Comparison of ENCODE assay signal across 9 mouse cellular contexts in the genomic region with DNA sequence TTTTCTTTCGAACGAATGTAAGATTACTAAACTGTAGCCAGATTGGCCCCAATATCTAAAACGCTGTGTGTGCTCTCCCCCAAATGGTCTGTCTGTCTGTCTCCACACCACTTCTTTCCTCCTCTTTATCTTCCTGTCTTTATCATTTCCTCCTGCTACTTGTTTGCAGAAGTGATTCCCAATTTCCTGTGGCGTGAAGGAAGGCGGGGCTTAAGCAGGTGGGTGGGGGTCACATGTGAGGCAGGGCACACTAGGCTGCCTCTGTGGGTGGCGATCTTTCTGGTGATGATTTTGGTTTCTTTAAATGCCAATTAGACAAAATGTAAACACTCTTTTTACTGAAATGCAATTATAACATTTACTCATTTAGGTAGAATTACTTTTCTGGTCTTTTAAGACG. TPM values are rescaled to one million over a fixed set of nuclear protein-coding genes. Genes with fewer than 3 reads are reported as not detected.
DNase-seq lines count a peak whose midpoint lies in the region; ATAC-seq and TF ChIP-seq lines count a peak whose summit lies in the region.
"Had no signal": no experiment of that assay in that cellular context is flagged by ENCODE, and none has a peak within 500 bp of the region (broad histone marks: within the 10 kb centered on the region; RNA-seq: fewer than 3 reads in every experiment).

No protein-coding gene starts in this region.

- no peak overlapping the region for H3K9ac ChIP-seq in limb, embryonic 13.5 days
- no peak overlapping the region; the same call in 1 of the 2 replicates for H3K9ac ChIP-seq in midbrain, embryonic 16.5 days (ENCODE audit: low read depth, low read length)

- H3K36me3 ChIP-seq in limb, embryonic 13.5 days = no peaks in the 10 kb centered on the region
- no peaks in the 10 kb centered on the region for H3K36me3 ChIP-seq in limb, embryonic 10.5 days
- H3K36me3 ChIP-seq in midbrain, embryonic 16.5 days (ENCODE audit: control insufficient read depth, insufficient read depth, low read length) = no peaks in the 10 kb centered on the region

- H3K4me2 ChIP-seq in limb, embryonic 13.5 days (replicated peaks) = peak overlapping the region; percentile 52; the same call in 1 of the 2 replicates
- peak overlapping the region; percentile 48 for H3K4me2 ChIP-seq in midbrain, embryonic 16.5 days (ENCODE audit: low read length)

- peaks cover 15% of the 10 kb centered on the region for H3K4me1 ChIP-seq in limb, embryonic 13.5 days
- peaks cover 11% of the 10 kb centered on the region for H3K4me1 ChIP-seq in limb, embryonic 10.5 days
- H3K4me1 ChIP-seq in cortical plate, adult 2 months (ENCODE audit: control insufficient read depth, insufficient read depth, low read length) = peaks cover 12% of the 10 kb centered on the region
- peaks cover 11% of the 10 kb centered on the region for H3K4me1 ChIP-seq in midbrain, embryonic 16.5 days (ENCODE audit: control insufficient read depth, insufficient read depth, low read length)

- TF ChIP-seq POLR2A in cortical plate, adult 2 months (IDR thresholded peaks at IDR 0.05; ENCODE audit: extremely low read depth, insufficient read depth, low read length) = no peak

- 34% methylated on average over 7 of the region's 7 CpGs for WGBS in limb, embryonic 13.5 days
- WGBS in limb, embryonic 10.5 days = 25% methylated on average over 7 of the region's 7 CpGs
- WGBS in midbrain, embryonic 16.5 days = 51% methylated on average over 7 of the region's 7 CpGs

- H3K27me3 ChIP-seq in limb, embryonic 13.5 days = peaks cover 20% of the 10 kb centered on the region
- H3K27me3 ChIP-seq in limb, embryonic 10.5 days (ENCODE audit: low read depth, poor library complexity, severe bottlenecking) = no peaks in the 10 kb centered on the region
- no peaks in the 10 kb centered on the region for H3K27me3 ChIP-seq in midbrain, embryonic 16.5 days (ENCODE audit: control insufficient read depth, insufficient read depth, low read depth, low read length)

- no peak for TF ChIP-seq CTCF in gastrocnemius, adult 2 months (IDR thresholded peaks at IDR 0.05)
- no peak for TF ChIP-seq CTCF in cortical plate, adult 2 months (IDR thresholded peaks at IDR 0.05; ENCODE audit: extremely low read depth, insufficient read depth, low read length)

- intact Hi-C loops in gastrocnemius, adult 2 months (cut with DNase I) = loop anchor here (5.0 kb wide), 2 partner anchors 36 to 69 kb away; no protein-coding TSS in a partner anchor
- intact Hi-C loops in gastrocnemius, postnatal 14 days (cut with DNase I; ENCODE audit: low total_unique reads) = no loop called here

- H3K9me3 ChIP-seq in limb, embryonic 13.5 days = no peaks in the 10 kb centered on the region
- no peaks in the 10 kb centered on the region for H3K9me3 ChIP-seq in limb, embryonic 10.5 days (replicated peaks)
- no peaks in the 10 kb centered on the region for H3K9me3 ChIP-seq in midbrain, embryonic 16.5 days (replicated peaks; ENCODE audit: control insufficient read depth, low read length, poor library complexity, severe bottlenecking)

- peak overlapping the region; percentile 75 for H3K4me3 ChIP-seq in gastrocnemius, adult 2 months
- no peak overlapping the region for H3K4me3 ChIP-seq in limb, embryonic 13.5 days
- H3K4me3 ChIP-seq in limb, embryonic 10.5 days = no peak overlapping the region
- peak overlapping the region; percentile 17; the same call in 1 of the 2 replicates for H3K4me3 ChIP-seq in cortical plate, adult 2 months (ENCODE audit: insufficient read depth, low read length)
- H3K4me3 ChIP-seq in midbrain, embryonic 16.5 days (ENCODE audit: low read depth, low read length) = peak overlapping the region; percentile 29

- peak overlapping the region; percentile 92 for H3K27ac ChIP-seq in gastrocnemius, adult 2 months
- no peak overlapping the region for H3K27ac ChIP-seq in limb, embryonic 13.5 days
- no peak overlapping the region for H3K27ac ChIP-seq in limb, embryonic 10.5 days
- no peak overlapping the region for H3K27ac ChIP-seq in cortical plate, adult 2 months (ENCODE audit: insufficient read depth, low read length)
- H3K27ac ChIP-seq in midbrain, embryonic 16.5 days (ENCODE audit: low read length) = no peak overlapping the region

- DNase-seq in gastrocnemius, adult 2 months = no peak
- no peak for DNase-seq in gastrocnemius, postnatal 14 days
- no peak for DNase-seq in limb, embryonic 10.5 days (ENCODE audit: low spot score)
- DNase-seq in embryo, embryonic 10.5 days (ENCODE audit: low spot score) = no peak
- no peak for DNase-seq in right cerebral cortex, postnatal 10 days (ENCODE audit: low spot score in 2 of 2)
- DNase-seq: cerebellum, adult 9-10 months had no signal

- no peak for ATAC-seq in limb, embryonic 13.5 days (ENCODE audit: low FRiP score, low read depth)
- no peak for ATAC-seq in midbrain, embryonic 16.5 days

RNA-seq across cellular contexts. Expression of gene Hivep2, which starts 52.8 kb away (rescaled TPM):
- 10 to 100 TPM; 40.5 to 42.0 TPM for total RNA-seq in gastrocnemius, adult 2 months (2021)
- 10 to 100 TPM; 43.3 to 46.8 TPM for total RNA-seq in gastrocnemius, postnatal 14 days (2021)
- 5.5 and 6.5 TPM in 2 replicates for polyA plus RNA-seq in limb, embryonic 13.5 days (2015; fragmentation: Nextera tagmentation; extraction: Ambion mirVana)
- polyA plus RNA-seq in limb, embryonic 10.5 days (2016; fragmentation: Nextera tagmentation; extraction: Ambion mirVana) = 0.44 and 0.59 TPM in 2 replicates
- polyA plus RNA-seq in cortical plate, adult 2 months (2012; rRNA removed) = 101 and 113 TPM in 2 replicates
- polyA plus RNA-seq in midbrain, embryonic 16.5 days (2015; fragmentation: Nextera tagmentation; extraction: Ambion mirVana) = 10.7 and 11.0 TPM in 2 replicates

Comparison
In these comparisons a context has a peak if more than half of its experiments do, and no peak if none do; other contexts are left out.
1. H3K4me3 ChIP-seq: peak in gastrocnemius, adult 2 months (single experiment), cortical plate, adult 2 months (single experiment) and midbrain, embryonic 16.5 days (single experiment); none in limb, embryonic 13.5 days (single experiment) and limb, embryonic 10.5 days (single experiment).